Mouse (Mus musculus) G1E-ER4 (cell line): ENCODE results near the gene Rad51b. TPM values are rescaled to one million over a fixed set of nuclear protein-coding genes. Genes with fewer than 3 reads are reported as not detected.

Experiments
- GATA1 ChIP-seq: IDR thresholded peaks from one replicate; pipeline ENCODE4 v1.8.0; 2012; ENCODE audit warnings: low read length, inconsistent platforms
- polyA plus RNA-seq: library from polyadenylated mRNA; stranded (reverse); fragments of >175 nt; gene quantifications from 2 replicates; pipeline ENCODE4 v1.2.3, GENCODE M21; 2012

Gene Rad51b
- polyA plus RNA-seq, result 0.42 and 0.51 TPM in 2 replicates

DNA sequence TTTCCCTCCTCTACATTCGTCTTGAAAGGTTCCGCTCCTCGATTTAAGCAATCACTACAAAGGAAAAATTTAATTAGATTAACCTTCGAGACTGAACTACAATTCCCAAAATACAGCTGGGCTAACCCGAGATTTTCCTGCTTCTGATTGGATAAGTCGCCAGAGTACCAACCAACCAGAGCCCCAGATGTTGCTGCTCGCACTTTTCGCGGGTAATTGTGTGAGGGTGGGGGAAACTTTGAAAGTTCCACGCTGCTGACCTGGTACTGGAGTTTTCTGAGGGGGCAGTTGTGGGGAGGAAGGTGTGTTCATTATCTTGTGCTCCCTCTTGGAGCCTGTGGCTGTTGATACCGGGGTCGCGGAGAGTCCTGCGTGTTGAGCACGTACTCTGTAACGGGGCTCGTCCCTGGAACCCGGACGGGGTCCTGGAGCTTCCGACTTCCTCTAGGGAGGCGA lies at the start of gene Rad51b:
Rad51b (plus strand) TSS at position 162 of the 456 bp plus-strand sequence.
- TF ChIP-seq GATA1, result no peak

DNA sequence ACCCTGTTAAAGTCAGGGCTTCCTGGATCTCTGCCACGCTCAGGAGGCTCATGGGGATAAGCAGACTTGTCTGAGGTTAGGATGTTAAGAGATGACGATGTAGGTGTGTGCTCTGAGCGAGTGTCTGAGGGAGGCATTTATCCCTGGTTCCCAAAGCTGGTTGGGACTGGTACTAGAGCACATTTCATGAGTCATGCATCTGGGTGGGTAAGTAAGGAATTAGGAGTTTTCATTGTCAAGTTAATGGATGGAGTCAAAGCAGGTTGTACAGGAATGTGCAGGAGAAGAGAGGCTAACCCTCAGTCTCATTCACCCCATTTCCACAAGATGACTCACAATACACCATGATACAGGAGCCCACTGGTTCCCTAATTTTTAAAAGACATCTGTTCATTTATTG lies 49.0 kb upstream of the Rad51b start:
- TF ChIP-seq GATA1, result no peak

DNA sequence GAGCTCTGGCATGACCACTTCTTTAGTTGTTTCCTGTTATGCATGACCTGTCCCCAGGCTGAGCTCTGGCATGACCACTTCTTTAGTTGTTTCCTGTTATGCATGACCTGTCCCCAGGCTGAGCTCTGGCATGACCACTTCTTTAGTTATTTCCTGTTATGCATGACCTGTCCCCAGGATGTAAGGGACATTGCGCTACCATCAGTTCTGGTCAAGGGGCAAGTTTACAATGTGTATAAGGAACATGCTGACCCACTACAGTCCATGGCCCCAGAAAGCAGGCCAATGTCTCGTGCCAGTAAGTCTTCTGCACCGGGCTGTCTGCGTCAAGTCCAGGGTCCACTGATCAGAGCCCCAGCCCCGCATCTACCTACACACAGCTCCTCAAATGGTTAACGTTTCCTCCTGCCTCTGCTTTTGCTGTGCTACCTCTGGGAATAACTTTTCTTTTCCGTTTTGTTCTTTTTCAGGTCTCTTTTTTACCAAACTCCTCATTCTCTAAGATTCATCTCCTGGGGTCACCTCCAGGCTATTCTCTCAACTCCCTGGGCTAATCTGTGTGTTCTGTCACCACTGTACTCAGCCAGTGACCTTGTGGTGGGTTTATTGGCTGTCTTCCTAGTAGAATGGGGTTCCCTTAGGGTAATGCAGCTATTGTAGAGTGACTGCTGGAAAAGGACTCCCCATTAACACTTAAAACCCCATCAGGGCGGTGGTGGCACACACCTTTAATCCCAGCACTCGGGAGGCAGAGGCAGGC lies 43.6 kb upstream of the Rad51b start:
- TF ChIP-seq GATA1, result no peak

DNA sequence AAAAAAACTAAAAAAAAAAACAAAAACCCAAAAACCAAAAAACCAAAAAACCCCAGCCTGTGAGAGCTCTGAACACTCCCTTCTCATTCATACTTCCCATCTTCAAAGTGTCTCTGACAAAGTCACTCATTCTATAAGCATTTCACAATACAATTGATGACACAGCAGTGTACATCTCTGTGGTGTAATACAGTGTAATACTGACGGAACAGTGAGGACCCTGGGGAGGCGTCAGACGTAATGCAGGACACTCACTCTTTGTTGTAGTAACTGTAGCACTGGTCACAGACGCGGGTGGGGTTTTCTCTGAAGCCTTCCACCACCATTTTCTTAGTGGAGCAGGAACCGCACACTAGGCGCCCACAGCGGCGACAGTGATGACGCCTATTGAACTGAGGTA lies 42.1 kb upstream of the Rad51b start:
- TF ChIP-seq GATA1, result no peak

DNA sequence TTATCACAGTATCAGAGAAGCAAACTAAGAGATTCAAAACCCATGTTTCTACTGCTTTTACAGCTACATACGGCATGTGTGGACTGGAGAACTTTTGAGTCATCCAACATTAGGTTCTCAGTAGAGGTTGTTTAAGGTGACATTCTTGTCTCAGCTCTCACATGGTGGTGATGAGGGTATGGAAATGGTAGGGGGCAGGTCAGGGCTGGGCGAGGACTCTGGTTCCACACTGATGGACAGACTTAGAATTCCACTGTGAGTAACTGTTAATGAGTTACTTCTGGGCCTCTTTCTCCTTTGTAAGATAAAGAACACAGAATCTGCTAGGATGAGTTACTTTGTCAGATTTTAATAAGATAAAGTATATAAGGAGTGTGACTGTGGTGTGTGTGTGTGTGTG lies 36.9 kb upstream of the Rad51b start:
- TF ChIP-seq GATA1, result no peak

DNA sequence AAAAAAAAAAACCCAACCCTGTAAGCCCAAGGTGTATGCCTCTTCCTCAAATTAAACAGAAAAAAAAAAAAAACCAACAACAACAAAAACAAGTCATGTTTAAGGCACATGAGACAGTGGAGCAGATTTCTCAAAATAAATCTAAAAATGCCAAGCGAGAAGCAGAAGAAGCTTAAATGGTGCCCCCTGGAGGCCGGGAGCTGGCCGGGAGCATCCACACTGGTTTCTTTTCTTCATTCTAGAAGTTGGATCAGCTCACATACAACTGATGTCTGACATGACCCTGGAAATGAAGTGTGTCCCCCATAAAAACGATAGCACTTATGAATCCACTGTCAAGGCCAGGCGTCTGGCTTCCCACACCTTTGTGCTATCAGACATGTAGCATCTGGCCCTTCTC lies 36.0 kb upstream of the Rad51b start:
- TF ChIP-seq GATA1, result no peak

DNA sequence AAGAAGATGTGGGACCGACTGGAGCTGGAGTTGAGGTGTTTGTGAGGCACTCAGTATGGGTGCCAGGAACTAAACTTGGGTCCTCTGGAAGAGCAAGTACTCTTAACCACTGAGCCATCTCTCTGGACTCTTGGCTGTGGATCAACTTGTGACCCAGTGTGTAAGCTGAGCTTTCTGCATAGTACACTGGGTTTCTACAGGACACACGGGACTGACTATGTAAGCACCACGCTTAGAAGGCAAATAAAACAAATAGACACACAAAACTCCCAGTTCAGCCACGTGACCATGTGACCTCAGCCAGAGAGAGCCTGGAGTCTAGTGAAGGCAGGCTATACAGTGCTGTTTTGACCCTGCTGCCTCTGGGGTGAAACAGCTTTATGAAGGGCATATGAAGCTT lies 24.5 kb upstream of the Rad51b start:
- TF ChIP-seq GATA1, result no peak

DNA sequence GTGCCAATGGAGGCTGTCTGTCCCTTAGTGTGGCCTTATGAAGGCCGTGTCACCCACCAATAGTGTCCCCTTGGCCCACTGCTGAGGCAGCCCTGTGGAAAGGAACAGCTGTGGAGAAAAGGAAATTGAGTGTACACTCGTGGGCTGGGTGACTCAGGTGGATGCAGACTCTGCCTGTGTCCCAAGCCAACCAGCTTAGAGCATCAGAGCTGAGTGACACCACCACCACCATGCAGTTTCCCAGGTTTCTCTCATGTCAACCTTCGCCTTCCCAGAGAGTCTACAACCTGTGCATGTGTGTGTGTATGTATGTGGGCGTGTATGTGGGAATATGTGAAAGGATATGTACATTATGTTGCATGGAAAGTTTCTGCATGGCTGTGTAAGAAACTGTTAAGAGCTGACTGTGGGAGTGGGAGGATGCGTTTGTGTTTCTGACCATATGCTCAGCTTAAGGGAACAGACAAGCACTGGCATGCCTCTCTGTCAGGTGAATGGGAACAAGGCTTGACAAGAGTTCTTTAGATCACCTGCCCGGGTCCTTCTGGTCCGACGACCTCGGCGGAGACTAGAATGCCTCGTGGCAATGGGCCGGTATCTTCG lies 17.5 kb upstream of the Rad51b start:
- no peak for TF ChIP-seq GATA1

DNA sequence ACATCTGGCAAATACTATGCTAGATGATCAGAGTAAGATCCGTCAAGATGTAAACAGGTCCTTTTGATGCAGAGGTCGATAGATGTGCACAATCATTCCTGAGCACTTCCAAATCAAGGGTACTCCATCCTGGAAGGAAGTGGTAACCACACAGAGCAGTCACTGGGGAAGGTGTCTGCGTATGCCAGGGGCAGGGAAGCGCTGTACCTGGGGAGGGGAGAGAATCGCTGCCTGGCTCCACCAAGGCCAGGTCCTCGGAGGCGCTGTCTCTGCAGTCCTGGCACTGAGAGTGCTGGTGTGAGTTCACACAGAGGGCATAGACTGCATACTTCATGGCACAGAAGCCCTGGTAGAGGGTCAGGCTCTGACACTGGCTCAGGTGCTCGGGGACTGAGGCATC lies 14.5 kb upstream of the Rad51b start:
- no peak for TF ChIP-seq GATA1

DNA sequence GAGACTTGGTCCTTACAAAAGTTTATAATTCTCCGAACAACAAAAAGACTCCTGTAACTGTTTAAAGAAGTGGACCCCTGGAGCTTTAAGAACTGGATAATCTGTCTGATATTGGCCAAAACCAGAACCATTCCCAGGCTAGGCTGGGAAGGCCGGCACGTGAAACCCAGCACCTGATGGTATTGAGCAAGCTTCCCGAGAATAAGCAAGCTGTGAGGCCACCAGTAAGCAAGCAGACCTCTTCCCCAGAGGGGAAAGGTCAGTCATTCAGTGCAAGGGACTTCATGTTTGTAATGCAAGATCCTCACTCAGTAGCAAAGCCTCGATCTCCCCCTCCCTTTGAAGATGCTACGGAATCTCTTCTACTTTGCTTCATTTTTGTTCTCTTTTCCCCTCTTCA lies 4.2 kb upstream of the Rad51b start:
- no peak for TF ChIP-seq GATA1

DNA sequence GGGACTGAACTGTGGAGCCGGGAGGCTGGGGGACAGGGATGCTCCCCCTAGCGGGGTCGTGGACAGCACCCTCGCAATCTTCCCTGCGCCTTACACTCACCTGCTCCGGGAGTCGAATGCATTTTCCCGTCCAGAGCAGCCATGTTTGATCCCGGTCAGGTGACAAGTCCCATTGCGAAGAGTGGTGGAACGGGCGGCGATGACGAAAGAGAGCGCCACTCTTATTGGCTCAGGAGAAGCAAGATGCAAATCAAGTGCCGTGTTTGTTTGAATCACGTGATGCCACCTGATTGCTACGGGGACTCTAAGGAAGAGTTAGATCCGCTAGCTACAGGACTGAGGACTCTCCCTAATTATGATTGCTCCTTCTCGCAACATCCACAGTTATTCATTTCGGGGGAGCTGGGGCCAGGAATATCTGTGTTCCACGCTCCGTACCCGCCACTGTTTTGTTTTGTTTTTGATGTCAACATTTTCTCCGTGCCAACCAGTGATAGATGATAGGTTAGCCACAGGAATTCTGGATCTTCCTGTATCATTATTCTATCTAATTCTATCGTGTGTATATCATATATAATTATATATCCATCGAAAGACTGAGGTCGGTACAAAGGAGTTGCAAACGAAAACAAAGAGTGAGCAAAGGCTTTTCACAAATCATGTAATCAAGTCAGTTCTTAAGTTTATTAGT lies 811 bp upstream of the Rad51b start, which contains the start of gene Zfyve26:
Zfyve26 (minus strand) TSS at position 179 of the 691 bp plus-strand sequence.
- TF ChIP-seq GATA1, result no peak

DNA sequence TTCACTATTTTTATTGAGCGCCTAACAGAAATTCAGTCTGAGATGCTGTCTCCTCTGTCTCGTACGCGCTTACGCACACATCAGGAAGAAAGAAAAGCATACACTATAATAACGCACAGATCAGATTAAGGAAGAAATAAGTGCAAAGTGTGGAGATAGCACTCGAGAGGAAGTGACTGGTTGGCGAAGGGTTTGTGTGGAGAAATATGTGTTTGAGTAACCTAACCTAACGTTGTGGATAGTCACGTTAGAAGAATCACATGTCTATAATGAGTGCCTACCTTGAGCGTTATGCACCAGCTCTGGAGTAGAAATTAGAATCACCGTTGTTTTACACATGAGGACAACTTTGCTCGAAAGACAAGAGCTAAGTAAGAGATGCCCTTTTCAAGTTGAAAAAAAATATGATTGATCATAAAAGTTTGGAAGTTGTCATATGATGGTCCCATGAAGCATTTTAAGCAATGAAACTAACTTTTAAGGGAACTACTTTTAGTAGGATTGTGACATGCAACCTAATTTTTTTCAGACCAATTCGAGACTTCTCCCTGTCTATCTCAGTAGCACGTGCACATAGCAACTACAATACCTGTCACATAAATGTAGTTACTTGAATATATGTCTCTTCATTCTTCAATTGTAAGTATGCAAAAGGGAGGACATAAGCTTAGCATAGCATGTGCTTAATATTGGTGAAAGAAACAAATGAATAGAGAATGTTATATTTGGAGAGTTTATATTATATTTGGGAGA lies 978 bp downstream of the Rad51b start:
- no peak for TF ChIP-seq GATA1

DNA sequence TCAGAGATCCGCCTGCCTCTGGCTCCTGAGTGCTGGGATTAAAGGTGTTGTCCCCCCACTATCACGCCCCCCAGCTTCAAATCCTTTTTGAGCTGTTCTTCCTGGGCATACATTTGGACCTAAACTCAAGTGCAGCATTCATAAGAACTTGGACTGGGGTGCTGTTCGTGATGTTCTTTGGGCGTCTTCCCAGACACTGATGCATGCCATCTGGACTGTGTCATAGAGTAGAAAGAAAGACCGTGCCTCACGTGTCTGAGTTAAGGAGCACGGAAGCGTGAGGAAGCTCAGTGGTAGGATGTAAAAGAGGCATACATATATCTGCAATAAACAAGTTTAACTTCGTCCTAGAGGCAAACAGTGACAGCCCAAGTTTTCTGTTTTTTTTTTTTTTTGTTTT lies 4.7 kb downstream of the Rad51b start:
- TF ChIP-seq GATA1, result no peak

DNA sequence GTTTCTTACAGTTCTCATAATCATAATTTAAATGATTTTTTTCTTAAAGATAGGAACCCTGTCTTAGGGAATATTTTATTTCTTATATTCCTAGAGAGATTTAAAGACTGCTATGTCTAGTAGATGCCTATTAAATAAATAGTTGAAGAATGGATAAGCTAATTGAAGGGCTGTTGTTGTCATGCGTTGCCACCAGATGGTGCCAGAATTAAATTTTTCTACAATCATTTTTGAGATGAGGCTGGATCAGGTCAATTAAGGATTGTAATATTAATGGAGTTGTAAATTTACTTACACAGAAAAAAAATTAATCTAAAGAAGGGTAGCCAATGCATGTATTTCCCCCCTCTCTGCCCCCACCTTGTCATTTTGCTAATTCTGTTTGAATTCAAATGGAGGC lies 8.0 kb downstream of the Rad51b start:
- no peak for TF ChIP-seq GATA1

DNA sequence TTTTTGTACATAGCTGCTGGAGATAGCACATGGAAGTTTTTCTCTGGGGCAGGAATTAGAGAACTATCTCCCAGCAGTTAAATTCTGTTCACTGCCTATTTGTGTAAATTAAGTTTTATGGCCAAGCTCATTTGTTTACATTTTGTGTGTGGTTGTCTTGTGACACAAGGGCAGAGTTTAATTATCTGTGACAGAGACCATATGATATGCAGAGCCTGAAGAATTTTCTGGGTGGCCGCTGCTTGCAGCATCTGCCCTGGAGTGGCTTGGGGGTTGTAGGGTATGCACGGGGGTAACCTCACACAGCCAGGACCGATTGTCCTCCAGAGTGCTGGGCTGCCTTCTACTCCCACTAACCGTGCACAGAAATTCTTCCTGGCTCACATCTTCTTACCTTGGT lies 8.9 kb downstream of the Rad51b start:
- no peak for TF ChIP-seq GATA1

DNA sequence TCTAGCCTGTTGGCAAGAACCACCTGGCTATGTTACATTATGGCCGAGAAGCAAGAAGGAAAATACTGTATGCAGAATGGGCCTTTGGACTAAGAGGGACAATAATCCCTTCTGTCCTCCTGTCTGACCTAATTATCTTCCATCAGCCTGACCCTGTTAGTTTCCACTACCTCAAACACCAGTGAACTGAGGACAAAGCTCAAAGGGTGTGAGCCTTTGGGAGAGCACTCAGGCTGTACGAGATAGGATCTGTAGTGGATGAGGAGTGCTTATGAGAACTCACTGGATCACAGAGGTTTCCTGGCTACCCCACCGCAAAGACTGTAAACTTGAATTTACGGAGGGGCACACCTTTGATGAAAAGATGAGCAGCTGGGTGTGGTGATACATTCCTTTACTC lies 16.6 kb downstream of the Rad51b start:
- TF ChIP-seq GATA1, result no peak

DNA sequence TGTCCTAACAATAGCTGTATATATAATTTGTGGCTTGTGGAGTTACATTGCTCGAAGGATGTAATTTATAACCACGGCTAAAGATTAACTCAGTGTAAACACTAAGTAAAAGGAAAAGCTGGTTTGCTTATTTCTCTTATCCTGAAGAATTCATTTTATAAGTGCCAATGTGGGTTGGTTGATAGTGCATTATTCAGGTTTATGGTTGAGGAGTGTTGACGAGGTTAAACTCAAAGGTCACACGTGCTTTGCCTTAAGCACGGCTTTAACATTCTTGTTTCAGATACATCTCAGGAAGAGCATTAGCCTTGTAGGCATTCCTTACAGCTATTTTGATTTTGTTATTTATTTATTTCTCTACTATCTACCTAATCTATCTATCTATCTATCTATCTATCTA lies 20.3 kb downstream of the Rad51b start:
- TF ChIP-seq GATA1, result no peak
